Mouse (Mus musculus): ENCODE data around the gene Bcl3. TPM values are rescaled to one million over a fixed set of nuclear protein-coding genes. Genes with fewer than 3 reads are reported as not detected.
"Not testable (repeated sequence)": the region's sequence is repeated elsewhere in the genome, so short reads cannot be mapped to it uniquely, and the experiment has no call there.

Gene Bcl3
- polyA plus RNA-seq, 1 experiment from 2014 or later, result 2.7 TPM

DNA sequence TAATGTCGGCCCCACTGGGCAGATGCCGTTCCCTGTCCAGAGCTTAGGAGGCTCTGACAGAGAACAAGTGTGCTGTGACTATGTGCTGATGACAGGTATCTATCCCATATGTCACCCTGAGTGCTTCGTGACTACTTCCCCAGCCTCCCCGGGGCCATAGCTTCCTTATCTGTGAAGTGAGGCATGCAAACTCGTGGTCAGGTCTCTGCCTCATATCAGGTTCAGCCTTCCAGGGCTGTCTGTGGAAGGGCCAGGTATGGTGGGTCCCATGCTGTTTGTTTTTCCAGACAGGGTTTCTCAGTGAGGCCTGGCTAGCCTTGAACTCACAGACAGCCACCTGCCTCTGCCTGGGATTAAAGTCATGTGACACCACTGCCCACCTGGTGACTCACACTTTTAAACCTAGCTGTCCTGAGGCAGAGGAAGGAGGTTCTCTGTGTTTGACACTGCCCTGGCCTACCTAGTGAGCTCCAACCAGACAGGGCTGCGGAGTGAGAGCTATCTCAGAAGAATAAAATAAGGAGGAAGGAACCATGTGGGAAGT is 8.9 kb downstream of the Bcl3 start:
- H3K9me3 ChIP-seq, result no peaks in the 10 kb centered on the region; the same call in 1 of the 2 replicates
- 43% methylated on average over 6 of the region's 6 CpGs for WGBS
- no peak overlapping the region for H3K4me3 ChIP-seq
- peaks cover 50% of the 10 kb centered on the region for H3K4me1 ChIP-seq
- no peak overlapping the region for H3K27ac ChIP-seq
- peaks cover 84% of the 10 kb centered on the region for H3K27me3 ChIP-seq (ENCODE audit: insufficient read depth, poor library complexity, severe bottlenecking)
- no peak for DNase-seq (ENCODE audit: low spot score)
- no peaks in the 10 kb centered on the region for H3K36me3 ChIP-seq

DNA sequence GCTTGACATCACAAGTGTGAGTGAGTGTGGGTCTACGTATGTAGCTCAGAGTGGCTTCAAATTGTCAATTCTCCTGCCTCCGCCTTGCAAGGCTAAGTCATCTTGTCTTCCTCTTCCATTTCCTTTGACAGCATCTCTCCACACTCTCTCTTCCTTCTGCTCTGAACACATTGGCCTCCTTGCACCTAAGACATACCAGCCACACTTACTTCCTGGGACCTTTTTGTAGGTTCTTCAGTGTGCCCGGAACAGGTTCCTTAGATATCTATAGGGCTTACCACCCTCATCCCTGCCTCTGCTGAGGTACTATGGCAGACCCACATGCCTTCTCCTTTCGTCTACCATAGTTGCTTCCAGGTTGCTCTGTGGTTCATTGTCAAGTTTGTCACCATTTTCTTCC is 9.4 kb downstream of the Bcl3 start:
- no peaks in the 10 kb centered on the region for H3K36me3 ChIP-seq
- peaks cover 53% of the 10 kb centered on the region for H3K4me1 ChIP-seq
- peaks cover 84% of the 10 kb centered on the region for H3K27me3 ChIP-seq (ENCODE audit: insufficient read depth, poor library complexity, severe bottlenecking)
- no peak overlapping the region for H3K27ac ChIP-seq
- no peak for DNase-seq (ENCODE audit: low spot score)
- H3K4me3 ChIP-seq, result no peak overlapping the region
- 65% methylated on average over 4 of the region's 4 CpGs for WGBS
- no peaks in the 10 kb centered on the region; the same call in 1 of the 2 replicates for H3K9me3 ChIP-seq

DNA sequence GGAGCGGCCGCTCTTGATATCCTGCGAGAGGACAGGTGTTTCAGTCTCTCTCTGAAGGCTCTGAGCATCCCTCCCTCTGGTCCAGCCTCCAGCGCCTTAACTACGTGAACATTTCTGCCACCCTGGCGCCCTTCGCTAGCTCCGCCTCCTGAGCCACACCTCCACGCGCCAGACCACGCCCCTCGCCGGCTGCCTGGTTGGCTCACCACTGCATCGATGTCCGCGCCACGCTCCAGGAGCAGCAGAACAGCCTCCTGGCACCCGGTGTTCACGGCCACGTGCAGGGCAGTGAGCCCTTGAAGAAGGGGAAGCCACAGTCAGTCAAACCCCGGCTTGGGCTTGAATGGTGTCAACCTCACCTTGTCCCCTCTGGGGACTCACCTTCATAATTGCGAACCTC is 11.5 kb downstream of the Bcl3 start:
- Histone ChIP-seq H3K36me3 (no peaks in the 10 kb centered on the region), H3K4me3 (peak overlapping the region; percentile 44), H3K9me3 (no peaks in the 10 kb centered on the region; the same call in 1 of the 2 replicates), H3K27ac (no peak overlapping the region), H3K27me3 (ENCODE audit: insufficient read depth, poor library complexity, severe bottlenecking) (peaks cover 72% of the 10 kb centered on the region), H3K4me1 (peaks cover 33% of the 10 kb centered on the region)
- WGBS, result 5% methylated on average over 22 of the region's 22 CpGs
- DNase-seq (ENCODE audit: low spot score), result peak; percentile 85

DNA sequence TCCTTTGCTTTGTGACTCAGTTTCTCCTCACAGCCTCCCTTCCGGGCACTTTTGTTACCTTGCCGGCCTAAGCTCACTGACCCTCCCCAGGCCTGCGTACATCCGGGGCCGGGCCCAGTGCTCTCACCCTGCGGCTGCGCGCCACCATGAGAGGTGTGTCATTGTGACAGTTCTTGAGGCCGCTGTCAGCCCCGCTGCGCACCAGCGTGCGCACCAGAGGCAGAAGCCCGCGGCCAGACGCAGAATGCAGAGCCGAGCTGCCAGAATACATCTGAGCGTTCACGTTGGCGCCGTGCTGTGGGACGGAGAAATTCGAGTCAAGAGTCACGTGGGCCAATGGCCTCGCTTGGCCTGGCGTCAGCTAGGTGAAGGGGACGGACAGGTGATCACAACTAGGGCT is 13.2 kb downstream of the Bcl3 start:
- Histone ChIP-seq H3K27me3 (ENCODE audit: insufficient read depth, poor library complexity, severe bottlenecking) (peaks cover 67% of the 10 kb centered on the region), H3K4me1 (peaks cover 26% of the 10 kb centered on the region), H3K4me3 (peak overlapping the region; percentile 52), H3K36me3 (no peaks in the 10 kb centered on the region), H3K27ac (peak overlapping the region; percentile 80), H3K9me3 (peaks cover 6% of the 10 kb centered on the region; the same call in 1 of the 2 replicates)
- WGBS, result 2% methylated on average over 27 of the region's 27 CpGs
- DNase-seq (ENCODE audit: low spot score), result no peak

DNA sequence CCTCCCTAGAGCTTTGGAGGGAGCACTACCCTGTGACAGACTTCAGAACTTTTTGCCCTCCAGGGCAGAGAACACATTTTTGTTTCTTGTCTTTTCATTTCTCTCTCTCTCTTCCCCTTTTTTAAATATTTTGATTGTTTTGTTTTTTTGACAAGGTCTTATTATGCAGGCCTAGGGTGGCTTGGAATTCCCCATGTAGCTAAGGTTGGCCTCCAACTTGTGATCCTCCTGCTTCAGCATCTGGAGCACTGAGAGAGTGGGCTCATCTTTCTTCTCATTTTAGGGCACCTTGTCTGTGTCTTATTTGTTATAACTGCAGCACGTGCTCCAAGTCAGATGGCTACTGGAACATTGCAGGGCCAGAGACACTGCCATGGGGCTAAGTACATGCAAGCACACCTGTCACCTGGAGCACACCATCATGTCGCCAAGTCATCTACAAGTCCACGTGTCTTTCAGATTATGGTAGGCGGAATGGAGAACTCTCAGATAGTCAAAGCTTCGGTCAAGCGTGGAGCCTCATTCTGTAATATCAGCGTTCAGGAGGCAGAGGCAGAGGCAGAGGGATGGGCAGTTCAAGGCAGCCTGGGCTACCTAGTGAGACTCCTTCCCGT is 16.1 kb downstream of the Bcl3 start:
- H3K27me3 ChIP-seq (ENCODE audit: insufficient read depth, poor library complexity, severe bottlenecking), result peaks cover 38% of the 10 kb centered on the region
- peaks cover 6% of the 10 kb centered on the region; the same call in 1 of the 2 replicates for H3K9me3 ChIP-seq
- 81% methylated on average over 8 of the region's 8 CpGs for WGBS
- no peaks in the 10 kb centered on the region for H3K36me3 ChIP-seq
- H3K4me1 ChIP-seq, result peaks cover 21% of the 10 kb centered on the region
- no peak overlapping the region for H3K4me3 ChIP-seq
- no peak overlapping the region for H3K27ac ChIP-seq
- no peak for DNase-seq (ENCODE audit: low spot score)

DNA sequence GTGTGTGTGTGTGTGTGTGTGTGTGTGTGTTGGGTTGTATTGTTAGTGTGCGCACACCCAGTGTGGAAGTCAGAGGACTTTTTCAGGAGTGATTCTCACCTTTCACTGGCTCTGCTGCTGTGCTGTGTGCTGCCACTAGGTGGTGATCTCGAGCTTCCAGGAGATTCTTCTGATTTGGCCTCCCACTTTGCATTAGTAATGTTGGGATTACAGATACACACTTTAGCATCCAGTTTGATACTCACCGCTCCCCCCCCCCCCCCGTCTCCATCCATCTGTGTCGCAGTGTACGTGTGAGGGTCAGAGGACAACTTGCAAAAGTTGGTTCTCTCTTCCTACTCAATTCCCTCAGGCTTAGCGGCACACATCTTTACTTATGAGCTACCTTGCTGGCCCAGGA is 19.6 kb downstream of the Bcl3 start:
- Histone ChIP-seq H3K4me1 (no peaks in the 10 kb centered on the region), H3K36me3 (no peaks in the 10 kb centered on the region), H3K27me3 (ENCODE audit: insufficient read depth, poor library complexity, severe bottlenecking) (peaks cover 3% of the 10 kb centered on the region; the same call in 1 of the 2 replicates), H3K4me3 (no peak overlapping the region), H3K27ac (no peak overlapping the region), H3K9me3 (0 out of 2 replicates have a peak, but pooled peaks cover 6% of the 10 kb centered on the region)
- 26% methylated on average over 6 of the region's 7 CpGs for WGBS
- DNase-seq (ENCODE audit: low spot score), result no peak

DNA sequence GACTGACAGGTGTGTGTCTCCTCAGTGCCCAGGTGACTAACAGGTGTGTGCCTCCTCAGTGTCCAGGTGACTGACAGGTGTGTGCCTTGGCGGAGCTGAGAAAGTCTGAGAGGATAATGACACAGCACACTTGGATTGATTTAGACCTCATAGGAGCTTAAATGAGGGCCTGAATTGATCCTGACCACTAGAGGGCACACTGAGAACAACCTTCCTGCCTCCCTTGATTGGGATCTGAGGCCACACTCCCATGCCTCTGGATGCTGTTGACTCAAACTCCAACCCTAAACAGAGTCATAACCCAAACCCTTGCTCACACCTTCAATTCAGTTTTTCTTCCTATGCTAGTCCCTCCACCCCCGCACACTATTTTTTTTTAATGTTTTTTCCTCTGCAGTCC is 21.8 kb downstream of the Bcl3 start:
- Histone ChIP-seq H3K27me3 (ENCODE audit: insufficient read depth, poor library complexity, severe bottlenecking) (peaks cover 23% of the 10 kb centered on the region), H3K4me3 (no peak overlapping the region), H3K27ac (no peak overlapping the region), H3K9me3 (0 out of 2 replicates have a peak, but pooled peaks cover 6% of the 10 kb centered on the region), H3K36me3 (no peaks in the 10 kb centered on the region), H3K4me1 (peaks cover 7% of the 10 kb centered on the region; the same call in 1 of the 2 replicates)
- WGBS, result 19% methylated on average over 2 of the region's 2 CpGs
- DNase-seq (ENCODE audit: low spot score), result no peak

DNA sequence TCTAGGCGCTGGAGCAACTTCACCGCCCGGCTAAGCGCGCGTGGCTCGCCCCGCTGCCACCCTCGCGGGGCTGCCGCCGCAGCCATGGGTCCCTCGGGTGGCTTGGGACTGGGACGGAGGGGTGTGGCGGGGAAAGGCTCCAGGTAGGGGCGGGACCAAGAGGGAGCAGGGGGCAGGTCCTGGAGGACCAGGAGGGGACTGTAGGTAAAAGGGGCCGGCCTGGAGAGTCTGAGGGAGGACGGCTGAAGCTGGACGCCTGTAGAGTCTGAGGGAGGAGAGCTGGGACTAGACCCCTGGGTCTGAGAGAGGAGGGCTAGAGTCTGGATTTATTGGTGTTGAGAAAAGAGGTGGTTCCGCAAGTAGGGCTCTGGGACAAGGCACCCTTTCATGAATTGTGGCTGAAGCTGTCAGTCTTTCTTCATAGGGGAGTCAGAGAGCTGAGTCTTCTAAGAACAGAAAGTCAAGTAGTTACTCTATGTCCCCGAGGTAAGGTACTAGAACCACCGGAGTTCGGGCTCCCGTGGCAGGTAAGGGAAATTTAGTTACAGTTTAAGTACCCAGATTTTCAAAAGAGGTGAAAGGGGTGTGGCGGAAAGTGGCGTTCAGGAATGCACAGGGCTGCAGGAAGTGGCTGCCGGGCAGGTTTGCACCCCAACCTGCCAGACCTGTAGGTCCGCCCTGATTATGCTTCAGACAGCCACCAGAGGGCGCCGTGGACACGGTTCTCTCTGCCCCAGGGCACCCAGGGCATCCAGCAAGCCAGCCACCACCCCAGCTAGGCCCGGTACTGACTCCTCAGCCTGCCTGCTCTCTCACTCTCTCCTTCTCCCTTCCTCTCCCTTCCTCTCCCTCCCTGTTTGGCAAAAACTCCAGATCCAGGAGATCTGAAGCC is 25.6 kb downstream of the Bcl3 start, which contains the start of gene Cblc:
Cblc (minus strand) TSS at position 113 of the 892 bp plus-strand sequence.
- Histone ChIP-seq H3K36me3 (no peaks in the 10 kb centered on the region), H3K27me3 (ENCODE audit: insufficient read depth, poor library complexity, severe bottlenecking) (peaks cover 43% of the 10 kb centered on the region), H3K9me3 (no peaks in the 10 kb centered on the region), H3K4me1 (peaks cover 7% of the 10 kb centered on the region; the same call in 1 of the 2 replicates), H3K4me3 (peak within 1 kb of the TSS; percentile 44), H3K27ac (0 out of 2 replicates have a peak within 1 kb of the TSS, but pooled peaks have one; percentile 52)
- peak; percentile 83 for DNase-seq (ENCODE audit: low spot score)
- WGBS, result 3% methylated on average over 32 of the region's 32 CpGs

DNA sequence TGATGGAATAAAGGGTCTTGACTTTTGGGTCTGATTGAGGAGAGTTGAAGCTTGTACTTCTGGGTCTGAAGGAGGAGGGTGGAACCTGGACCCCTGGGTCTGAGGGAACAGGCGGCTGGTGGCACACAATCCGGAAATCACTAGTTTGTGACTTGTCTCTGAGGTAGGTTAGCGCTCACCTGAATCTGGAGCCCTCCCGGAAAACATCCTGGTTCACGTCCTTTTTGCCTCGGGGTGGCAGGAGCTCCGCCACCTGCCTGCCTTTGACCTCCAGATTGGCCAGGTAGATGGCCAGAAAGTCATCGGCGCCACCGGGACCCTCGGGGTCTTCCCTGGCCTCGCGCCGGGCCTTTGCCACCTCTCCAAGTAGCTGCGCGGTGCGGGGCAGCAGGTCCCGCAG is 26.3 kb downstream of the Bcl3 start:
- DNase-seq (ENCODE audit: low spot score), result no peak
- 11% methylated on average over 18 of the region's 18 CpGs for WGBS
- no peaks in the 10 kb centered on the region for H3K36me3 ChIP-seq
- peak overlapping the region; percentile 44 for H3K4me3 ChIP-seq
- H3K9me3 ChIP-seq, result no peaks in the 10 kb centered on the region
- H3K4me1 ChIP-seq, result peaks cover 7% of the 10 kb centered on the region; the same call in 1 of the 2 replicates
- 0 out of 2 replicates have a peak overlapping the region, but pooled peaks have one; percentile 52 for H3K27ac ChIP-seq
- peaks cover 43% of the 10 kb centered on the region for H3K27me3 ChIP-seq (ENCODE audit: insufficient read depth, poor library complexity, severe bottlenecking)

DNA sequence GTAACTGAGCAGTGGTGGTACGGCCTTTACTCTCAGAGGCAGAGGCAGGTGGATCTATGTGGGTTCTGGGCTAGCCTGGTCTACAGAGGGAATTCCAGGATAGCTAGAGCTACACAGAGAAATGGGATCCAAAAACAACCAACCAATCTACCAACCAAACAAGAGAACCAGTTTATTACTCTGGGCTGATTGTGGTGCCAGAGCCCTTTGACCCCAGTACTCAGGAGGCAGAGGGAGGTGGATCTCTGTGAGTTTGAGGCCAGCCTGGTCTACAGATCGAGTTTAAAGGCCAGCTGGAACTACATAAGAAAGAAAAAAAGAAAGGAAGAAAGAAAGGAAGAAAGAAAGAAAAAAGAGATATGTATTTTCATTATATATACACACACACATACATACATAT is 27.3 kb downstream of the Bcl3 start:
- Histone ChIP-seq H3K27ac (no peak overlapping the region), H3K9me3 (no peaks in the 10 kb centered on the region)
- WGBS, result 59% methylated on average over 2 of the region's 2 CpGs

DNA sequence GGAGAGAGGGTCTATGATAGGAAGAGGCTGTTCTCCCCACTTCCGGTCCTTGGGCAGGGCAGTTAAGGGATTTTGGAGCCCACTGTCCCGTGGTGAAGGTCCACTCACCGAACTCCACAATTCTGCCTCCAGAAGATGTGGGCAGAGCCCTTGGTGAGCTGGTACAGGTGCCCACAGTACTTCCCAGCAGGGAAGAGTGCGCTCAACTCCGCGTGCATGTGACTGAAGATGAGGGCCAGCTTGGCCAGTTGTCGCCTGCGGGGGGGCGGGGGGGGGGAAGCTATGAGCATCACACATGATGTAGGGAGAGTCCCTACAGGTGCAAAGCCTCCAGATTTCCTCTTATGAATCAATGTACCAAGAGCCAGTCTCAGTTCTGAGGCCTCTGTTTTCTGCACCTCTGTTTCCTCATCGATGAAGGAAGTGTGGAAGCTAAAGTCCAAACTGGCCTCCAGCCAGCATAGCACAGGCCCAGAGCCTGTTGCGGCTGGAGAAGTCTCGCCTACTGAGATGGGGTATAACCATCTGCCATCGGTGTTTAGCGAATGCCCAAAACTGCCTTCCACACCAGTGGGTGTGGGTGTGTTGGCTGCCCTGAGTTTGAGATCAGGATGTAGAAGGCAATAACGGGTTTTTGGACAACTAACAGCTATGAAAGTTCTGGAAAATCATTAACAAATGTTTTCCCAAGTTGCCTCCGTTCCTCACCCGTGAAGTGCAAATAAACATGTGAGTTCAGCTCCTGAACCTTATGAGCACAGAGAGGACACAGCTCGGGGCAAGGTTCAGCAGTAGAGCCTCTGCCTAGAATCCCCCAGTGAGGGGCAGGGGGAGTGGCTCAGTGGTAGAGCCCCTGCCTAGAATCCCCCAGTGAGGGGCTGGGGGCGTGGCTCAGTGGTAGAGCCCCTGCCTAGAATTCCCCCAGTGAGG is 29.6 kb downstream of the Bcl3 start:
- Histone ChIP-seq H3K4me3 (no peak overlapping the region), H3K27ac (no peak overlapping the region), H3K9me3 (no peaks in the 10 kb centered on the region), H3K36me3 (no peaks in the 10 kb centered on the region), H3K4me1 (peaks cover 11% of the 10 kb centered on the region), H3K27me3 (ENCODE audit: insufficient read depth, poor library complexity, severe bottlenecking) (peaks cover 52% of the 10 kb centered on the region)
- no peak for DNase-seq (ENCODE audit: low spot score)
- 82% methylated on average over 19 of the region's 19 CpGs for WGBS

More for the DNA sequence above, 27.3 kb downstream of the Bcl3 start:
- H3K4me1 ChIP-seq, result peaks cover 7% of the 10 kb centered on the region; the same call in 1 of the 2 replicates
- DNase-seq (ENCODE audit: low spot score), result no peak
- H3K27me3 ChIP-seq (ENCODE audit: insufficient read depth, poor library complexity, severe bottlenecking), result peaks cover 48% of the 10 kb centered on the region
- H3K4me3 ChIP-seq, result no peak overlapping the region
- no peaks in the 10 kb centered on the region for H3K36me3 ChIP-seq

DNA sequence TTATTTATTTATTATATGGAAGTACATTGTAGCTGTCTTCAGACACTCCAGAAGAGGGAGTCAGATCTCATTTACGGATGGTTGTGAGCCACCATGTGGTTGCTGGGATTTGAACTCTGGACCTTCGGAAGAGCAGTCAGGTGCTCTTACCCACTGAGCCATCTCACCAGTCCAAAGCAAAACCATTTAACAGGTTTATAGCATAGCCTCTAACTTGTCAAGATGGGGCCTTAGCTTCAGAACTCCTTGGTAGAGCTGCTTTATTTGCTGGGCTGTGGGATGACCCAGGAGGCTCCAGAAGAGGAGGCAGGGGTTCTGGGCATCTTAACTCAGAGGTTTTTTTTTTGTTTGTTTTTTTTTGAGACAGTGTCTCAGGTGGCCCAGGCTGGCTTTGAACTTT is 31.1 kb downstream of the Bcl3 start:
- not testable (repeated sequence) for H3K4me1 ChIP-seq; H3K9me3 ChIP-seq; H3K36me3 ChIP-seq; H3K4me3 ChIP-seq; DNase-seq (ENCODE audit: low spot score); H3K27ac ChIP-seq
- H3K27me3 ChIP-seq (ENCODE audit: insufficient read depth, poor library complexity, severe bottlenecking), result peaks cover 40% of the 10 kb centered on the region
- 79% methylated on average over 2 of the region's 2 CpGs for WGBS

All from heart, embryonic 10.5 days (tissue).